Mouse (Mus musculus) G1E (cell line): ENCODE measurements at regions not wholly inside any gene's neighbourhood (a gene's known extent, or its start where the extent isn't known, plus 50 kb on each side); places are given as distances from the start of the nearest gene placed in this dataset.

Experiments
- CTCF ChIP-seq: IDR thresholded peaks from 2 replicates; pipeline ENCODE4 v1.5.1; 2012; ENCODE audit warnings: low read depth, low read length, inconsistent platforms, mixed read lengths
- POLR2AphosphoS5 ChIP-seq: IDR thresholded peaks from 2 replicates; pipeline ENCODE4 v1.6.1; 2012; ENCODE audit warnings: low read depth, low read length, inconsistent platforms; ENCODE audit not compliant: insufficient replicate concordance

DNA sequence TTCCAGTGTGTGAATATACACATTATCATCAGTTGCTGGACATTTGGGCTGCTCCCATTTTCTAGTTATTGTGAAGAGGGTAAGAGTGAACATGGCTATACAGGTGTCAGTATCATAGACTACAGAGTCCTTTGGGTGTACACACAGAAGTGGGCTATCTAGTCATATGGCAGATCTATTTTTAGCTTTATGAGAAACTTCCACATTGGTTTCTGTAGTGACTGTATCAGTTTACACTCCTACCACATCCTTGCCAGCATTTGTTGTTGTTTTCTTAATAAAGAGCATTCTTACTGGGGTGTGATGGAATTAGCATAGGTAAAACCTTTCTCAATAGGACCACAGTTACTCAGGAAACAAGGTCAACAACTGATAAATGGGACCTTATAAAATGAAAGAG is 68.7 kb downstream of the Tnfaip3 start:
- TF ChIP-seq CTCF (no peak), POLR2AphosphoS5 (no peak)
